ENCODE assay signal across 22 mouse cellular contexts in genomic region chr3:116095934-116096333, GRCm38 (mm10). TPM values are rescaled to one million over a fixed set of nuclear protein-coding genes. Genes with fewer than 3 reads are reported as not detected.
DNase-seq lines count a peak whose midpoint lies in the region; ATAC-seq lines count a peak whose summit lies in the region.
"Had no signal": no experiment of that assay in that cellular context is flagged by ENCODE, and none has a peak within 500 bp of the region (broad histone marks: within the 10 kb centered on the region; RNA-seq: fewer than 3 reads in every experiment).

No protein-coding gene starts in this region.

- 91% methylated on average over 3 of the region's 3 CpGs for WGBS in heart, embryonic 10.5 days
- 58% methylated on average over 3 of the region's 3 CpGs for WGBS in kidney, embryonic 14.5 days

- no peaks in the 10 kb centered on the region for H3K4me1 ChIP-seq in heart, embryonic 10.5 days
- no peaks in the 10 kb centered on the region for H3K4me1 ChIP-seq in kidney, embryonic 14.5 days (ENCODE audit: control insufficient read depth, insufficient read depth, low read length)
- H3K4me1 ChIP-seq: embryonic facial prominence, embryonic 15.5 days; forebrain, embryonic 10.5 days; hindbrain, embryonic 10.5 days had no signal

- H3K9me3 ChIP-seq in heart, embryonic 10.5 days, result no peaks in the 10 kb centered on the region
- H3K9me3 ChIP-seq in kidney, embryonic 14.5 days (ENCODE audit: control insufficient read depth, low read length), result peaks cover 4% of the 10 kb centered on the region; the same call in 1 of the 2 replicates
- H3K9me3 ChIP-seq: embryonic facial prominence, embryonic 15.5 days; heart, embryonic 15.5 days had no signal

- no peaks in the 10 kb centered on the region for H3K27me3 ChIP-seq in heart, embryonic 10.5 days (ENCODE audit: insufficient read depth, poor library complexity, severe bottlenecking)
- H3K27me3 ChIP-seq in kidney, embryonic 14.5 days (ENCODE audit: control insufficient read depth, insufficient read depth, low read length), result no peaks in the 10 kb centered on the region
- H3K27me3 ChIP-seq: CH12.LX; embryonic facial prominence, embryonic 15.5 days; heart, embryonic 15.5 days had no signal

- no peak for ATAC-seq in kidney, embryonic 14.5 days (ENCODE audit: low FRiP score, low TSS enrichment)
- ATAC-seq: forebrain, embryonic 14.5 days had no signal

- H3K9ac ChIP-seq in kidney, embryonic 14.5 days (ENCODE audit: low read depth, low read length), result no peak overlapping the region
- H3K9ac ChIP-seq: embryonic facial prominence, embryonic 15.5 days; heart, embryonic 15.5 days; hindbrain, embryonic 14.5 days had no signal

- DNase-seq in heart, adult 11 months, result peak; percentile 90
- no peak for DNase-seq in heart, embryonic 10.5 days (ENCODE audit: low spot score)
- DNase-seq in kidney, adult 11 months, result peak; percentile 24
- peak; percentile 20 for DNase-seq in kidney, postnatal 10 days
- DNase-seq in kidney, postnatal 4 days, result no peak
- DNase-seq in kidney, postnatal 14 days, result peak; percentile 13
- no peak for DNase-seq in left cerebral cortex, adult 9 months (ENCODE audit: low spot score in 2 of 2)
- DNase-seq: adrenal gland, adult 8-10 months; cerebellum, adult 11 months; cerebellum, adult 8-10 months; cerebellum, postnatal 14 days; embryo, embryonic 11 days; gastrocnemius, postnatal 10 days had no signal

- H3K27ac ChIP-seq in heart, embryonic 10.5 days, result no peak overlapping the region
- no peak overlapping the region for H3K27ac ChIP-seq in kidney, embryonic 14.5 days (ENCODE audit: low read depth, low read length)
- H3K27ac ChIP-seq: embryonic facial prominence, embryonic 15.5 days; forebrain, embryonic 10.5 days; heart, embryonic 15.5 days; hindbrain, embryonic 10.5 days; hindbrain, embryonic 14.5 days had no signal

- no peak overlapping the region for H3K4me3 ChIP-seq in heart, embryonic 10.5 days
- no peak overlapping the region for H3K4me3 ChIP-seq in kidney, embryonic 14.5 days (ENCODE audit: low read length)
- H3K4me3 ChIP-seq: embryonic facial prominence, embryonic 15.5 days; erythroblast, embryonic 14.5 days; forebrain, embryonic 10.5 days; heart, embryonic 15.5 days; hindbrain, embryonic 10.5 days had no signal

- H3K4me2 ChIP-seq in kidney, embryonic 14.5 days (replicated peaks; ENCODE audit: low read depth, low read length), result no peak overlapping the region
- H3K4me2 ChIP-seq: embryonic facial prominence, embryonic 15.5 days; heart, embryonic 15.5 days; hindbrain, embryonic 14.5 days had no signal

- no peaks in the 10 kb centered on the region for H3K36me3 ChIP-seq in heart, embryonic 10.5 days
- H3K36me3 ChIP-seq in kidney, embryonic 14.5 days (ENCODE audit: control insufficient read depth, insufficient read depth, low read length), result no peaks in the 10 kb centered on the region
- H3K36me3 ChIP-seq: embryonic facial prominence, embryonic 15.5 days; forebrain, embryonic 10.5 days; heart, embryonic 15.5 days; hindbrain, embryonic 10.5 days had no signal

RNA-seq across cellular contexts. Expression of gene Vcam1, which starts 33.6 kb away (rescaled TPM):
- polyA plus RNA-seq in heart, embryonic 10.5 days (2016; fragmentation: Nextera tagmentation; extraction: Ambion mirVana), result 61.3 and 66.1 TPM in 2 replicates
- 25.2 and 33.8 TPM in 2 replicates for polyA plus RNA-seq in kidney, embryonic 14.5 days (2014; fragmentation: Nextera tagmentation; extraction: Ambion mirVana)

Comparison
In these comparisons a context has a peak if more than half of its experiments do, and no peak if none do; other contexts are left out.
1. DNase-seq: peak in heart, adult 11 months (single experiment), kidney, adult 11 months (single experiment), kidney, postnatal 10 days (single experiment) and kidney, postnatal 14 days (single experiment); none in heart, embryonic 10.5 days (single experiment), kidney, postnatal 4 days (0 of 2) and left cerebral cortex, adult 9 months (0 of 2).